Mouse (Mus musculus): ENCODE data around the gene Vstm2b.

- TF ChIP-seq POLR2A (IDR thresholded peaks at IDR 0.05; ENCODE audit: insufficient read length, low read depth) (no peak), POLR2AphosphoS2 (IDR thresholded peaks at IDR 0.05; ENCODE audit: insufficient read length, low read depth) (no peak), TCF12 (IDR thresholded peaks at IDR 0.05; ENCODE audit: insufficient read depth, poor library complexity, severe bottlenecking) (no peak), MAX (IDR thresholded peaks at IDR 0.05; ENCODE audit: low read depth) (no peak), TCF3 (IDR thresholded peaks at IDR 0.05; ENCODE audit: insufficient read length, low read depth) (no peak)
Observed at GRCm38 (mm10) chr7:40921281-40921680, 23.2 kb downstream of the Vstm2b start.
